Mouse (Mus musculus) duodenum, adult 2 months (tissue): ENCODE measurements around the gene Rab23. TPM values are rescaled to one million over a fixed set of nuclear protein-coding genes. Genes with fewer than 3 reads are reported as not detected.

Experiments
- polyA plus RNA-seq: library from polyadenylated mRNA; depleted of rRNA; stranded (reverse); fragments of >200 nt; gene quantifications from 2 replicates; pipeline ENCODE4 v1.2.3, GENCODE M21; 2012; ENCODE audit warnings: low replicate concordance; rRNA removed

Rab23 gene
- polyA plus RNA-seq: 2.8 and 3.1 TPM in 2 replicates

DNA sequence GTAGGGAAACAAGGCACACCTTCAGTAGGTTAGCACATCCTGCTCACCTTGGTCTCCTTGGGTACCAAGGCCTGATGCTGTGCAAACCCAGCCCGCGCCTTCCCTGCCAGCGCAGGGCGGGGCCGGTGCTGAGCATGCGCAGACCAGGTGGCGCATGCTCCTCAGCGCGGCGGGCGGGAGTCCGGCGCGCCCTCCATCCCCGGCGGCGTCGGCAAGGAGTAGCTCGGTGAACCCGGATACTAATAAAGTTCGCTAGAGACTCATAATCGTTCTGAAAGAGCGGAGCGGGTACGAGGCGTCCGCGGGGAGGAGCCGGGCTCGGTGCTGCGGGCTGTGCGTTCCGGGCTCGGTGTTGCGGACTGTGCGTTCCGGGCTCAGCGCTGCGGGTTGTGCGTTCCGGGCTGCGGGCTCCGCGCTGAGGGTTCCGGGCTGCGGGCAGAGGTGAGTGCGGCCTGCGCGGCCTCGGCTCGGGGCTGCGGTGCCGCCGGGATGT lies at the start of gene Rab23:
Rab23 (plus strand) TSS at position 155 of the 493 bp plus-strand sequence.

DNA sequence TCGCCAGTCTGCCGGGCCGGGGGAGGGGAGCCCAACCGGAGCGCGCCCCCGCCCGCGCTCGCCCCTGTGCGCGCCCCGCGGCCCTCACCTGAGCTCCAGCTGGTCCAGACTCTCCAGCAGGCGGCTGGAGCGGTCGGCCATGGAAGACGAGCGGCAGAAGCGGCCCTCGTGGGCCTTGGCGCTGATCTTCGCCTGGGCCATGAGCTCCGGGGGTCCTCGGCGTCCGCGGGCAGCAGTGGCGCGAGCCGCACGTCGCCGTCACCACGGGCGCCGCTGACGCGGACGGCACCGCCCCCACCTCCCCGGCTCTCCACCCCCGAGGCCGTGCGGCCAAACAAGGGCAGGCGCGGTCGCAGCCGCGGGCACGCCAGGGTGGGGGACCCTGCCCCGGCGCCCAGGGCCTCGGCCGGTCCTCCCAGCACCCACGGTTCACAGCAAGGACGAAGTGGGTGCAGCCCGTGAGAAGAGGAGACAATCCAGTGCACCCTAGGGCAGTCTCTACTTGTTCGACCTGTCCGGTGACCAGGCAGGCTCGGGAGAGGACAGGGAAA lies 37.9 kb downstream of the Rab23 start, which contains the start of gene Bag2:
Bag2 (minus strand) TSS at position 305 of the 551 bp plus-strand sequence.

Other genes with a start within 250 kb of the Rab23 start
- gene Prim2, start 50.1 kb upstream of the Rab23 start, polyA plus RNA-seq: 1.1 and 2.2 TPM in 2 replicates
- gene Bag2, start 37.9 kb downstream of the Rab23 start, polyA plus RNA-seq: 6.3 and 17.0 TPM in 2 replicates
- gene Zfp451, start 94.7 kb downstream of the Rab23 start, polyA plus RNA-seq: 0.41 and 1.3 TPM in 2 replicates
- gene Bend6, start 187.9 kb downstream of the Rab23 start, polyA plus RNA-seq: 0.11 and 0.13 TPM in 2 replicates
- gene Dst, start 188.3 kb downstream of the Rab23 start, polyA plus RNA-seq: 18.8 and 33.2 TPM in 2 replicates